Mouse (Mus musculus) ES-Bruce4 (cell line): ENCODE measurements around the gene Rbl2.

Source experiments
- CTCF ChIP-seq: IDR thresholded peaks from one replicate; pipeline ENCODE4 v1.8.1; 2011; ENCODE audit warnings: low read depth, low read length
- POLR2A ChIP-seq: IDR thresholded peaks from one replicate; pipeline ENCODE4 v1.8.1; 2011; ENCODE audit warnings: low read length; ENCODE audit not compliant: insufficient read depth

DNA sequence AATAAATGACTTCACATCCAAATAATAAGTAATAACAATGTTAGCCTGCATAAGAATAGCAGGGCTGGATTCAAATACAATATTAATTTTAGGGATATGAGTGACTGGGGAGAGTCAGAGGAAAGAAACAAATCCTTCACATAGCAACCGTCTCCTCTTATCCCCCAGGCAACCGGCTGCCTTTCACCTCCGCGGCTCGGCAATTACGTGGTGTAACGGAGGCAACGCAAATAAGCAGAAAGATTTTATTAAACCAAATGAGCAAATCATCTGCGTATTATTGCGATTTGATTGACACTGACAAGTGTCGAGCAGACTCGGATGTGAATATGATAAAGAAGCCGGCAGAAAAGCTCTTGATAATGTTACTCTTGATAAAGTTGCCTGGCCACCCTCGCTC, 101.1 kb downstream of the Rbl2 start:
- TF ChIP-seq CTCF (no peak), POLR2A (no peak)
